Mouse (Mus musculus) spleen, adult 12 weeks (tissue): ENCODE results near the gene Arrb1.
"Not testable (repeated sequence)": the region's sequence is repeated elsewhere in the genome, so short reads cannot be mapped to it uniquely, and the experiment has no call there.

Source experiments
- DNase-seq: peaks from one replicate; pipeline ENCODE4 v3.0.0; 2022; ENCODE audit warnings: low spot score

Gene Arrb1

DNA sequence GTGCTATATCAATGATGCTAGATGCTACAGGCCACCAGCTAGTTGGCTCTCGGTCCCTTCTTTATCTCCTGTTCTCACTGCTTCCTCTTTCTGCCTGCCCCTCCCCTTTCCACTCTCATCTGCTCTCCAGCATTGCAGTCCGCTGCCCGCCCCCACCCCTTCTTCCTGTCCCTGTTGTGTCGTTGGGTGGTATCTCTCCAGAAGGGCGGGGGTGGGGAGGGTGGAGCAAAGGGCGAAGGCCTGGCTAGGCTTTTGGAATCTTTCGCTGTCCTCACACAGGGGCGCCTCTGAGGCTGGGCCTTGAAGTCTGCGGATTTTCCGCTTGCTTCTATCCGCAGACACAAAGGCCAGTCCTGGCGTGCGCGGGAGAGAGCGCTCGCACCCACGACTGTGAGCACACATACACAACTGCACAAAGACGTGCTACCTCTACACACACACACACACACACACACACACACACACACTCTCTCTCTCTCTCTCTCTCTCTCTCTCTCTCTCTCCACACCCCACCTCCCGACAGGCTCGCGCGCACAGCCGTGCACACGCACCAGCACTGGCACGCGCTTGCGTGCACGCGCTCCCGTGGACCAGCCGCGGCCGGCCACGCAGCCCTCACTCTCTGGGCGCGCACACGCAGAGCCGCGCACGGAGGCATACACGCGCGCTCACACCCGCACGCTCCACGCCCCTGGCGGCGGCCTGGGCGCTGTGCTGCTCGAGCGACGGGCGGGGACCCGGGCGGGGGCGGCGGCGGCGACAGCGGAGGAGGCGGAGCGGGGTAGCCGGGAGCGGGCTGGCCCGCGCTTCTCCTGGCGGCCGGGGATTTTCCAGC, at the start of gene Arrb1:
Gene Arrb1 (plus strand): TSS at position 566 of the 835 bp plus-strand sequence.
- DNase-seq: peak; percentile 75

DNA sequence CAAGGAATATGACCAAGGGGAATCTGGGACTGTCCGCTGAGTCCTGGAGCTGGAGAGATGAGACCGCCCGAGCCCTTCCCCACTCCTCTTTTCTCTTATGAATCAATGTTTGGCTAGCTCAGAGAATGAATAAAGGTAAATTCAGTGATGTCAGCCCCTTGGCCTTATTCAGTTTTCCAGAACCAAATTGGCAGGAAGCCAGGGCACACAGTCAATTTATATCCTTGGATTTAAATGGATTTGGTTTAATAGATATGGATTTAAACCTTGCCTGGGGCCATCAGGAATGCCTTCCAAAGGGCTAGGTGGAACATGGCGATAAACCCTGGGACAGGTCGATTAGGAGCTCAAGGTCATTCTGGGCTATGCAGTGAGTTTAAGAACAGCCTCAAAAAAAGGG, 45.6 kb upstream of the Arrb1 start:
- DNase-seq: no peak

DNA sequence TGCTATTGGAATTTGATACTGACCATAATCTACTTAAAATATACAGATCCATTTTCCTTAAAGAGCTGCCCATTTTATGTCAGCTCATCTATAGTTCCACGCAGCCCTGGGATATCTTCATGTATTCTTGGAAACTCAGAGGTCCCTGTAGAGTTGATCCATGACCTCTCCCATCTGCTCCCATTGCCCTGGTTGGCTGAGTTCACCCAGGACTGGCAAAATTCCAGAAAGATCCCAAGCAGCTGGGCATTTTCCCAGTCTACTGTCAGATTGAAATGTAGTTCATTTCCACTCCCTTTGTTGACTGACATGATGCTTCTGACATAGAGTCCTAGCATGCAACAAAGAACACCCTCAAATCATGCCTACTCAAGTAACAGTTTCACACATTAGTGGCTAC, 36.1 kb upstream of the Arrb1 start:
- no peak for DNase-seq

DNA sequence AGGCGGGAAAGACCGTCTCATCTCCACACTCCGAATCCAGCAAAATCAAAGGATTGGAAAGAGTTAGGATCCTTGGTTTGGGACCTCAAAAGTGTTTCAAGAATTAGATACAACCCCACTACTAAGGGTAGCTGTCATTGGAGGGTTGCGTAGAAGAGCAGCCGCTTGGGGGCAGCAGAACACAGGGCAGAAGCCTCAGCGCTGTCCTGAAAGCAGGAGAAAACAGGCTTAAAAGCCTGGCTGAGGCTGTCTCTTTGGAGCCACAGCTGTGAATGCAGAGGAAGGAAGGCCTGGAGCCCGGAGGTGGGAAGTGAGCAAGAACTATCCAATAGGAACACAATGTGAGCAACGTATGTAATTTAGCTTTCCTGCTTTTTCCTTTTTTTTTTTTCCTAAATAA, 35.1 kb upstream of the Arrb1 start:
- peak; percentile 67 for DNase-seq

DNA sequence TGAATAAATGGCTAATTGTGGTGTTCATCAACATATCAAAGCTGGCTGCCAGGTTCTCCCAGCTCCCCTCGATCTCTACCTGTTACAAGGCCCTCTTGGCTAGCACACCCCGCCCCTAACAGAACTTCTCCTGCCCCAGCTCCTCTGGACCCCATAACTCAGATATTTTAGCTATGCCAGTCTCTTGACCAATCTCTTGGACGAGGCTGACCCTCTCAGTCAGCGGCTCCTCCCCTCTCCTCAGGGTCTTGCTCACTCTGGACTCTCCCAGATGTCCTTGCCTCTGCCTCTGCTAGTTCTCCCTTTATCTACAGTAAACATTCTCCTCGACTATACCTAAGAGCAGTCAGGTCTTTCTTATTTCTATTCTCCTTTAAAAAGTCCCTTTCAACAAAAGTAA, 34.6 kb upstream of the Arrb1 start:
- DNase-seq: no peak

DNA sequence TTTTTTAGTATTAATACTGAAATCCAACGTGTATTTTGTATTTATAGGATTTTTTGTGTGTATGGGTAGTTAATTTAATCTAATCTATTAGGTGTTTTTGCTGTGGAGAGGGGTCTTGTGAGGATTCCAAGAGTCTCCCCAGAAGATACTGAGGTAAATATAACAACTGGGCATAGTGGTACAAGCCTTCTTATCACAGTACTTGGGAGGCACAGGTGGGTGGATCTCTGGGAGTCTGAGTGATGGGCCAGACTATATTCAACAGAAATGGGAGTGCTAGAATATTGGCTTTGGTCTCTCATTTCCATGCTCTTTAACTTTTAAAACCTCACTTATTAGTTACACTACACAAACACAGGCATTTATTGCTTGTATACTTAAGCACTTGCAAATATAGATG, 34.1 kb upstream of the Arrb1 start:
- DNase-seq: no peak

DNA sequence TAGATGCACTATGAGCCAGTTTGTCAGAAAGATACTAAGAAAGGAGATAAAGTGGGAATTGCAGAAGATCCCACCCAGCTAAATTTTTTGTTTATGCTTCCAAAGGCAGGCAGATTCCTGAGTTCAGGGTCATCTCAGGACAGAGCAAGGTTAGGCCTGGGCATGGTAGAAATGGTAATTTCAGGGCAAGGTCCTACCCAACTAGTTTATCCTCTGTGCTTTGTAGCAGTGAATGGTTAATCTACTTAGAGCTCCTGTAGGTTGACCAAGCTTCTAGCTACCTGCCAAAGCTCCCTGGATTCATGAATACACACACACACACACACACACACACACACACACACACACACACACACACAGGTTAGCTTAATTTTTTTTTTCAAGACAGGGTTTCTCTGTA, 30.7 kb upstream of the Arrb1 start:
- no peak for DNase-seq

DNA sequence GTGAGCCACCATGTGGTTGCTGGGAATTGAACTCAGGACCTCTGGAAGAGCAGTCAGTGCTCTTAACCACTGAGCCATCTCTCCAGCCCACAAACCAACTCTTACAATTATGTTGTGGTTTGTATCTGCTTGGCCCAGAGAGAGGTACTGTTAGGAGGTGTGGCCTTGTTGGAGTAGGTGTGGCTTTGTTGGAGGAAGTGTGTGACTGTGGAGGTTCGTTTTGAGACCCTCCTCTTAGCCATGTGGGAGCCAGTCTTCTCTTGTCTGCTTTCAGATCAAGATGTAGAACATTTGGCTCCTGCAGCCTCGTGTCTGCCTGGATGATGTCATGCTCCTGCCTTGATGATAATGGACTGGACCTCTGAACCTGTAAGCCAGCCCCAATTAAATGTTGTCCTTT, 27.1 kb upstream of the Arrb1 start:
- DNase-seq: not testable (repeated sequence)

DNA sequence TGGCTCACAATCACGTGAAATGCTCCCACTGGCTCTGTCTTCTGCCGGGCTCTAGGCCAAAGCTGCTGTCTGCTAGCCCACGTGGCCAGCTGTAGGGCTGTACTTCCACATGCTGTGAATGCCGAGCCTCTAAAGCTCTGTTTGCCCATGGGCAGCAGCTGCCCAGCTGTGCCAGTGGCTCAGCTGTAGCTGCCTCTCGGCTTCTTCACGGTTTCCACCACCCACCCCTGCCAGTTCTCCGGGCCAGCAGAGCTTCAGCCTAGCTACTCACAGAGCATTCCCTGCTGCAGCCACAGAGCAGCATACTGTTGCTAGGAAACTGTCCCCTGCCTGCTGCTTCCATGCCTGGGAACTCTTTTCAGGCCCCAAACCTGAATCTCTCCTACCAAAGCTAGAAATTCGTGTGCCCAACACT, 25.2 kb upstream of the Arrb1 start:
- no peak for DNase-seq

DNA sequence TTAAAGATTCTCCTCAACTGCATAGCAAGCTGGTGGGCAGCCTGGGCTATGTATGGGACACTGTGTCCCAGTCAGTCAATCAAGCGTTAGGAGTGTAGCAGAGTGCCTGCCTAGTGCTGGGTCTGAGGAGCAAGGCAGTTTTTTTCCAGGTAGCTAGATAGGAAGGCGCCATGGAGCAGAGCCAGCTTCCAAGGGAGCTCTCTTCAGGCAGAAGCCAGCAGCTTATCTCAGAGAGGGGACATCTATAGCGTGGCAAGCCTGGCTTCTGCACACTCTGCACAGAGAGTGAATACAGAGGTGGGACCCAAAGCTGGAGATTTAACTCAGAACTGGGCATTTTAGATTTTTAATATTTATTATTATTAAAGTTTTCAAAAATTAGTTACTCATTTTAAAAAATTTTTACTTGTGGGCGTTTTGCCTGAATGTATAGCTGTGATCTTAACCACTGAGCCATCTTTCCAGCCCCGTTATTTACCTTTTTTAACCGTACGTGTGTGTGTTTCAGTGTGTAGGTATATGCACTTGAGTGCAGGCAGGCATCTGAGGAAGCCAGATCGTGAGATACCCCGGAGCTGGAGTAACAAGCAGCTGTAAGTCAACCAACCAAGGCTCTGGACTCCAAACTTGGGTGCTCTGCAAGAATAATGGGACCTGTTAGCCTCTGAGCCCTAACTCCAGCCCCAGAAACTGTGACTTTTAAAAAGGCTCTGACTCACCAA, 19.0 kb upstream of the Arrb1 start:
- DNase-seq: no peak

DNA sequence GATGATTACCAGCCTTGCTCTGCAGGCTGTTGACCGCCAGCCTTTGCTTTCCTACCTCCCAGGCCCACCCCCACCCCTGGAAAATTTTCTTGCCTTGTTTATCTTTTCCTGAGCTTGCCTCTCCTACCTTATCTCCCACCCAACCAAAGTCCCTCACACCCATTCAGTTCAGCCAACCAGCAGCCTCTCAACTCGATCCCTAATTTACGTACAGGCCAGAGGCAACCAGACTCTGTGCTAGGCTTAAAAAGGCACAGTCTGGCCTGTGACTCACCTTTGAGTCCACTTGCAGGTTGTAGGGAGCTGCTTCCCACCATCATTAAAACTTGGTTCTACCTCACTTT, 18.5 kb upstream of the Arrb1 start:
- no peak for DNase-seq

DNA sequence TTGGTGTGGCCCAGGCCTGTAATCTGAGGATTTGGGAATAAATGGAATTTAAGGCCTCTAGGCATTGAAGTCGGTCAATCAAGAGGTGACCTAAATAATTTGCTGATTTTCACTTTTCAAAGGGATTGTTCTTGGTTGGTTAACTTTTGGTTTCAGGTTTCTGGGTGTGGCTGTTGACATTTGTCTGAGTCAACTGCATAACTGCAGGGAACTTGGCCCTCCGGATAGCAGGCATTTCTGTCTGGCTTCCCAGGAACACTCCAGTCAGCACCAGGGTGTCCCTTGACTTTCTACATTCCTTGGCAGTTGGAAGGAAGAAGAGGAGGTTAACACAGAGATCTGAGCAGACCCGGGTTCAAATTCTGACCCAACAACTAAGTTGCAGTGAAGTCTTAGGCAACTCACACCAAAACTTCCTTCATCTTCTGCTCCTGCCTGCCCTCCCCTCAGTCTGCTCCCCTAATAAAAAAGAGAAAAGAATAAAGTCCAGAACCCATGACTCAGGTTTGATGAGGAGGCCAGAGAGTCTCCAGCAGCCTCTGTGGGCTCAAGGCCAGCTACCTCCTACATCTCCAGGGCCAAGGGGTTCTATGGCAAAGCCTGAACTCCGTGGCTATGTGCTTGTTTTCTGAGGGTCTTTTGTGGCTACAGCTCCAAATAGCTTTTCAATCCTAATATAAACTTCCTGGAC, 16.2 kb upstream of the Arrb1 start:
- DNase-seq: no peak

DNA sequence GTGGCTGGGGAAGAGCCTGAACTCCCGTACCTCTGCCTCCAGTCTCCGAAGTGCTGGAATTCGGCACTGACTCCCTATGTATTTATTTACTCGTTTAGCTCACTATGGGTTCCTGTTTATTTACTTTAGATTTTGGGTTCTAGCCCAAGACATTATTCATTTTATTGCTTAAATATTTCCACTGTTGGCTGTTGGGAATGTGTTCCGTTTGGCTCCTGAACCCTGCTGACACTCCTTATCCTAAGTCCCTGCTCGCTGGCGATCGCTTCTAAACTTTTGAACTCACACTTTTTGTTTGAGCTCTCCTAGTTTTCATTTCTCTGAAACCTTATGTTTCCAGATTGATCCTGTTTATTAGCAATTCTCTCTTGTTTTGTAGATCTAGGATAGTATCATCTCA, 12.1 kb upstream of the Arrb1 start:
- DNase-seq: no peak

DNA sequence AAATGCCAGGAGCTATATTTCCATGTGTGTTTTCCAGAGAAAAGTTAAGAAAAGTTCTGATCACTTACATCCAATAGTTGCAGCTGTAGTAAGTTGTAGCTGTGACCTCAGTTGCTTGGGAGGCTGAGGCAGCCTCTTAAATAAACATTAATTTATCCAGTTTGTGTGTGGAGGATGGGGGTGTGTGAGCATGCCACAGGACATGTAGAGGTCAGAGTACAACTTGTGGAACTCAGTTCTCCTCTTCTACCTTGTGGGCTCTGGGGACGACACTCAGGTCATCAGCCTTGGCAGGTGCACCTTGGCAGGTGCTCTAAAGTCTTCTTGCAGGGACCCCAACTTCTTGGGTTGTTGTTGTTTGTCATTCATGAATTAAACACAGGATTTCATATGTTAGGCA, 11.4 kb upstream of the Arrb1 start:
- DNase-seq: no peak

DNA sequence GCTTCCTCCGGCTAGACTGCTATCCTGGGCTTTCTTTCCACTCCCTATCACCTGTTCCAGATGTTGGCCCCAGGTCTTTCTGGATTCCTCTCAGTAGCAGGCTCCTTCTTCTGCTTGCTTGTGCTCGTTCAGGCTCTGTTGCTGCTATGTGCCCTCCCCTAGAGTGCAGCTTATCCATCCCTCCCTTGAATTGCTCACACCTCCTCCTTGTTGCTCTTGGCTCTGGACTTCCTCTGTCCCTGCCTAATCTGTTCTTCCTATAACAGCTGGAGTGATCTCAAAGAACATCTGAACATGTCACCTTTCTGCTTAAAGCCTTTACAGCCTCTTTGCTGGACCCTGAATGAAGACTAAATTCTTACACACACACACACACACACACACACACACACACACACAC, 6.7 kb upstream of the Arrb1 start:
- no peak for DNase-seq

DNA sequence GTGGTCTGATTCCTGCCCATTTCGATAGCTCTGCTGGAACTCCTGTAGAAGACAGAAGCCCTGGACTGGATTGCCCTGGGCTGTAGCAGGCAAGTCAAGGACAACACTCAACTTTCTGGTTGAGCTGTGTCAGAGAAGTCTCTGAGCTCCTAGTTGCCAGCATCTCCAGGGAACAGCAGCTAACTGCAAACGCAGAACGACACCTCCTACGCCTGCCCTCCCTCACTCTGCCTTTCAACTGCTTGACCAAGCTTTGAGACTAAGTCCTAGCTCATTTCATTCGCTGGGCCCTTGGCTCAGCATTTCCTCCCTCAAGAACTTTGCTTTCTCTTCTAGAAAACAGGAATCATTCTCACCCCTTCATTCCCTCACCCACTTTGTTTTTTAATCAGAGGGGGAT, 5.9 kb upstream of the Arrb1 start:
- DNase-seq: no peak

DNA sequence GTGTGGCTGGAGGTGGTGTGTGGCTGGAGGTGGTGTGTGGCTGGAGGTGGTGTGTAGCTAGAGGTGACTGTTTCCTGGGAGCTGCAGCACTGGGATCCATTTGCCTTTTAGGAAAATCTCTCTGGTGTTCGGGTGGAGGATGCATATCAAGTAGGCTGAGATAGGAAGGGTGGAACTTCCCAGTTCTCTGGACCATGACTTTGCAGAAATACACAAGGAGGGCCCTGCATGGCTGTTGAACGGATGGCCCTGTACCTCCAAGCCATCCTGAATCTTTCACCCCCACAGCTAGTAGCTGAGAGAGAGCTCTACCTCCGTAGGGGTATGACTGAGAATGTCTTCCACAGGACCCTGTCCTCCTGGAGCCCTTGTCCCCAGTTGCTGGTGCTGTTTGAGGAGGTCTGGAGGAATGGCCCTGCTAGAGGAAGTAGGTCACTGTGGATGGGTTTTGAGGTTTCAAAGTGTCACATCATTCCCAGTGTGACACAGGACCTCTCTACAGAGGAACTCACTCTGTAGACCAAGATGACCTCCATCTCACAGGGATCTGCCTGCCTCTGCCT, 3.8 kb upstream of the Arrb1 start:
- peak; percentile 35 for DNase-seq

DNA sequence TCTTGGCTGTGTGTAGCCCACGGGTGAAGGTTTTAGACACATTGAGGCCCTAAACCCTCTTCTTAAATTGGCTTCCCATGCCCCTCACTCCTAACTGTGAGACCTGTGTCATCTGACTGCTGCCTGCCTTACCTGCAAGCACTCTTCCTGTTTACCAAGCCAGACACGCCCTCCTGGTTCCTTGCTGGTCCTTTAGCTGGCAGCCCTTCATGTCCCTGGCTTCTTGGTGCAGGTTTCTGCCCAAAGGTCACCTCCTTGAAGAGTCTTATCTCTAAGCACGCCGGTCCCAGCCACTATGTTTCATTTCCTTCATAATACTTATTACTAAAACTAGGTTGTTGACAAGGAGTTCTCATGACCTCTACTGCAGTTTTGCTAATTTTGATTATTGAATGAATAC, 2.7 kb upstream of the Arrb1 start:
- DNase-seq: no peak

DNA sequence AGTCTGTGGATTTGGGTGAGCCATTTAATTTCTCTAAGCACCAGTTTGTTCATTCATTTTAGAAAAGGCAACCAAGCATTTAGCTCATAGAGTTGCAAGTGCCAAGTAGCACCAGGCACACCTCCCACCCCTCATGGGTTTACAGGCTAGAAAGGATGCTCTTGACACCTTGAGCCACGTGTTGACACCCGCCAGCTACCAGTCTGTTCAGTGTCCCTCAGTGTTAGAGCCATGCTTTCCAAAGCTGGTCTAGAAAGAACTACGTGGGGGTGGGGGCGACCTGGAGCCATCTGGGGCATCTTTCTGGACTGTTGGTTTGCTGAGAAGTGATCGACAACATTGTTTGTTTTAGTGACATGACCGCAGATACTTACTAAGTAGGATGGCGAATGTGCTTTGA, 1.7 kb upstream of the Arrb1 start:
- DNase-seq: no peak

DNA sequence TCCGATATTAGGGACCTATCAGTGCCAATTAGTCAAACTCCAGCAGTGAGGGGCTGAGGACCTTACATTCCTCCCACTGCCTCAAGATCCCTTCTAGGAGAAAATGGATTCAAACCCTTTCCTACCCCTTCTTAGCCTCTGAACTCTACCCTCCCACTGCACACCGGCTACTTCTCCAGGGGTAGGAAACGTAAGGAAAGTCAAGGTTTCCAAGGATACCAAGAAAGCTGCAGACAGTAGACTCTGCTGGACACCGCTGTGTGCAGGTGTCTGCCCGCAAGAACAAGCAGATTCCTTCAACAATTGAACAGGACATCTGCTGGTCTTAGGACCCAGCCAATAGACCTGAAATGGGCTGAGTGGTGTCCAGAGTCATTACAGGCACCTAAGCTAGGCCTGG, 765 bp upstream of the Arrb1 start:
- no peak for DNase-seq

DNA sequence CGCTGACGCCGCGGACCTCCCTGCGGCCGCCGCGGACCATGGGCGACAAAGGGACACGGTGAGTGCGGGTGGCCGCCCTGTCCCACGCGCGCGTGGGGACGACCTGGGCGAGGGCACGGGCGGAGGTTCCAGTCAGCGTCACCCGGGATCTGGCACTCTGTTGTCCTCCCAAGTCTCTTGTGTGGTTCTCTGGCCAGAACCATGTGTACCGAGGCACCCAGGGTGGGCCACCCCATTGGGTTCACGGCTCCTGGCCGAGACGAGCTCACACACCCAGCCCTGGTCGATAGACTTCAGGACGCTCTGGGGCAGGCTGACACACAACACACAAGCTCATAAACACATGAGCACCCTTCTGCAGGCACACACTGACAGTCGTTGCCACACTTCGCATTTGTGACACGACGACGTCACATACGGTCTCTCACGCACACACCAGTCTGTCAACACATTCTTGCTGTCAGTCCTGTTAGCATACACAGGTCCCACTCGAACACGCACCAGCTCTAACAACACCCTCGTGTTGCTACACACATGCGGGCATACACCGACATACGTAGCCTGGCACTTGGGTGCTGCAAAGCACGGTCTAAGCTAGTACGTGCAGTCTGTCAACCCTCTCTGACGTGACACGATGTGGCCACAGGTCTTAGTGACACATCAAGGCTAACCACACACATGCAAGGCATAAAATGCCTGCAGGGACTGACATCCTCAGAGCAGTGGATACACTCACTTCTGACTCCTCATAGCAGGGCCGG, 655 bp downstream of the Arrb1 start:
- DNase-seq: peak; percentile 44

DNA sequence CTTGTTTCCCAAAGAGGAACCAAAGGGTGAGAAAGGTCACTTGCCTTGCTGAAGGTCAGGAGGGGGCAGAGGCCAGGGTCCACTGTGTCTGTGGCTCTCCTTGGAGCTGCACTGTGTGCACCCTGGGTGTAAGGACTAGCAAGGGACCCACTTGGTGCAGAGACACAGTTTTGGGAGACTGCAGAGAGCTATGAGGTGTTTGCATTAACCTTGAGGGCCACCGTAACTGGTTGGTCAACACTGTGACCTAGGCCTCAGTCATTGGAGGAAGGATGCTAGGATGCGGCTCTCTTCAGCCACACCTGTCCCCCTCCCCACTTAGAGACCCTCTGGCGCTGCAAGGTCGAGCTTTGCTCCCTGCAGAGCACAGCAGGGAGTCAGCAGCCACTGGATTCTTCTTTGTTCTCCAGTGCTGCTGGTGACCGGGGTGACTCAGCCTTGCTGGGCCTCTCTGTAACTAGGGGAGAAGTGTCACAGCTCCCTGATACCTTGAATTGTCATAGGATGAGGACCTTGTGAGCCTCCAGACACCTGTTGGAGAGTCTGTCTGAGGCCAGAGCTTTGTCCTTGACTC, 2.0 kb downstream of the Arrb1 start:
- no peak for DNase-seq
